Mouse (Mus musculus) megakaryocyte-erythroid progenitor cell, adult 5 weeks (primary cell): Measurements from ENCODE around the gene Cyp2c67. TPM values are rescaled to one million over a fixed set of nuclear protein-coding genes. Genes with fewer than 3 reads are reported as not detected.

Source experiments
- polyA plus RNA-seq: library from polyadenylated mRNA; stranded (reverse); fragments of >175 nt; gene quantifications from 2 replicates; pipeline ENCODE4 v1.2.3, GENCODE M21; 2012

Cyp2c67 gene
- polyA plus RNA-seq = not detected in 2 replicates

GRCm38 (mm10) chr19:39648938-39649337 is at the start of gene Cyp2c67:
Gene Cyp2c67, minus strand, starts transcription at chr19:39649051.

Other genes starting within 250 kb of the Cyp2c67 start
- gene Cyp2c38, start 186.0 kb downstream of the Cyp2c67 start, polyA plus RNA-seq = not detected in 2 replicates
- gene Cyp2c39, start 138.2 kb downstream of the Cyp2c67 start, polyA plus RNA-seq = not detected in 2 replicates
- not detected in 2 replicates for gene Cyp2c68, start 92.0 kb upstream of the Cyp2c67 start, polyA plus RNA-seq
- not detected in 2 replicates for gene Cyp2c40, start 163.8 kb upstream of the Cyp2c67 start, polyA plus RNA-seq
- gene Cyp2c69, start 237.7 kb upstream of the Cyp2c67 start, polyA plus RNA-seq = not detected in 2 replicates